Mouse (Mus musculus): ENCODE measurements around the gene Nipbl. TPM values are rescaled to one million over a fixed set of nuclear protein-coding genes. Genes with fewer than 3 reads are reported as not detected.
"Not testable (repeated sequence)": the region's sequence is repeated elsewhere in the genome, so short reads cannot be mapped to it uniquely, and the experiment has no call there.

The Nipbl gene
- polyA plus RNA-seq (2014; fragmentation: Nextera tagmentation; extraction: Ambion mirVana) = 19.8 and 23.4 TPM in 2 replicates

GRCm38 (mm10) chr15:8443926-8444889 is at the start of gene Nipbl:
Nipbl (minus strand) TSS chr15:8444463.
- peak; percentile 93 for ATAC-seq (ENCODE audit: low read depth)
- Histone ChIP-seq H3K27me3 (ENCODE audit: control insufficient read depth, insufficient read depth, low read length) (no peaks in the 10 kb centered on the region), H3K4me3 (ENCODE audit: low read depth, low read length) (peak within 1 kb of the TSS; percentile 84), H3K27ac (ENCODE audit: low read depth, low read length) (peak within 1 kb of the TSS; percentile 97), H3K36me3 (ENCODE audit: control insufficient read depth, insufficient read depth, low read length) (no peaks in the 10 kb centered on the region), H3K4me2 (ENCODE audit: low read depth, low read length) (peak within 1 kb of the TSS; percentile 95), H3K9me3 (ENCODE audit: control insufficient read depth, low read length) (no peaks in the 10 kb centered on the region), H3K4me1 (ENCODE audit: control insufficient read depth, insufficient read depth, low read length) (peaks cover 33% of the 10 kb centered on the region), H3K9ac (replicated peaks; ENCODE audit: low read depth, low read length) (peak within 1 kb of the TSS; percentile 97)
- under 1% methylated on average over 66 of the region's 102 CpGs for WGBS

- no peaks in the 10 kb centered on the region for H3K9me3 ChIP-seq (ENCODE audit: control insufficient read depth, low read length)
- H3K4me2 ChIP-seq (ENCODE audit: low read depth, low read length) = no peak overlapping the region
- H3K27ac ChIP-seq (ENCODE audit: low read depth, low read length) = no peak overlapping the region
- no peaks in the 10 kb centered on the region for H3K27me3 ChIP-seq (ENCODE audit: control insufficient read depth, insufficient read depth, low read length)
- H3K4me3 ChIP-seq (ENCODE audit: low read depth, low read length) = no peak overlapping the region
- no peaks in the 10 kb centered on the region for H3K4me1 ChIP-seq (ENCODE audit: control insufficient read depth, insufficient read depth, low read length)
- 94% methylated on average over 6 of the region's 6 CpGs for WGBS
- H3K36me3 ChIP-seq (ENCODE audit: control insufficient read depth, insufficient read depth, low read length) = no peaks in the 10 kb centered on the region
- H3K9ac ChIP-seq (replicated peaks; ENCODE audit: low read depth, low read length) = no peak overlapping the region
- ATAC-seq (ENCODE audit: low read depth) = no peak
These were observed 41.0 kb upstream of the Nipbl start for GRCm38 (mm10) chr15:8485261-8485660.

- no peak overlapping the region for H3K4me2 ChIP-seq (ENCODE audit: low read depth, low read length)
- no peaks in the 10 kb centered on the region for H3K36me3 ChIP-seq (ENCODE audit: control insufficient read depth, insufficient read depth, low read length)
- no peaks in the 10 kb centered on the region for H3K9me3 ChIP-seq (ENCODE audit: control insufficient read depth, low read length)
- H3K9ac ChIP-seq (replicated peaks; ENCODE audit: low read depth, low read length) = no peak overlapping the region
- H3K4me1 ChIP-seq (ENCODE audit: control insufficient read depth, insufficient read depth, low read length) = no peaks in the 10 kb centered on the region
- no peak overlapping the region for H3K4me3 ChIP-seq (ENCODE audit: low read depth, low read length)
- H3K27ac ChIP-seq (ENCODE audit: low read depth, low read length) = no peak overlapping the region
- ATAC-seq (ENCODE audit: low read depth) = no peak
- WGBS = 63% methylated on average over 4 of the region's 4 CpGs
- no peaks in the 10 kb centered on the region for H3K27me3 ChIP-seq (ENCODE audit: control insufficient read depth, insufficient read depth, low read length)
These were observed 24.8 kb upstream of the Nipbl start for GRCm38 (mm10) chr15:8469006-8469575.

- 89% methylated on average over 1 of the region's 1 CpGs for WGBS
- no peak overlapping the region for H3K4me2 ChIP-seq (ENCODE audit: low read depth, low read length)
- ATAC-seq (ENCODE audit: low read depth) = no peak
These were observed 19.3 kb upstream of the Nipbl start for GRCm38 (mm10) chr15:8463521-8463920.

GRCm38 (mm10) chr15:8462780-8463179 is 18.5 kb upstream of the Nipbl start:
- WGBS = 93% methylated on average over 4 of the region's 4 CpGs
- Histone ChIP-seq H3K27ac (ENCODE audit: low read depth, low read length) (no peak overlapping the region), H3K9ac (replicated peaks; ENCODE audit: low read depth, low read length) (no peak overlapping the region), H3K36me3 (ENCODE audit: control insufficient read depth, insufficient read depth, low read length) (no peaks in the 10 kb centered on the region), H3K4me3 (ENCODE audit: low read depth, low read length) (no peak overlapping the region), H3K27me3 (ENCODE audit: control insufficient read depth, insufficient read depth, low read length) (no peaks in the 10 kb centered on the region), H3K4me2 (ENCODE audit: low read depth, low read length) (no peak overlapping the region), H3K9me3 (ENCODE audit: control insufficient read depth, low read length) (no peaks in the 10 kb centered on the region), H3K4me1 (ENCODE audit: control insufficient read depth, insufficient read depth, low read length) (no peaks in the 10 kb centered on the region)
- no peak for ATAC-seq (ENCODE audit: low read depth)

More at GRCm38 (mm10) chr15:8463521-8463920, 19.3 kb upstream of the Nipbl start:
- no peak overlapping the region for H3K27ac ChIP-seq (ENCODE audit: low read depth, low read length)
- no peaks in the 10 kb centered on the region for H3K36me3 ChIP-seq (ENCODE audit: control insufficient read depth, insufficient read depth, low read length)
- no peaks in the 10 kb centered on the region for H3K4me1 ChIP-seq (ENCODE audit: control insufficient read depth, insufficient read depth, low read length)
- no peak overlapping the region for H3K4me3 ChIP-seq (ENCODE audit: low read depth, low read length)
- H3K9me3 ChIP-seq (ENCODE audit: control insufficient read depth, low read length) = no peaks in the 10 kb centered on the region
- H3K27me3 ChIP-seq (ENCODE audit: control insufficient read depth, insufficient read depth, low read length) = no peaks in the 10 kb centered on the region
- H3K9ac ChIP-seq (replicated peaks; ENCODE audit: low read depth, low read length) = no peak overlapping the region

- no peaks in the 10 kb centered on the region for H3K4me1 ChIP-seq (ENCODE audit: control insufficient read depth, insufficient read depth, low read length)
- H3K4me3 ChIP-seq (ENCODE audit: low read depth, low read length) = no peak overlapping the region
- no peak overlapping the region for H3K4me2 ChIP-seq (ENCODE audit: low read depth, low read length)
- no peak for ATAC-seq (ENCODE audit: low read depth)
- no peak overlapping the region for H3K9ac ChIP-seq (replicated peaks; ENCODE audit: low read depth, low read length)
- no peaks in the 10 kb centered on the region for H3K9me3 ChIP-seq (ENCODE audit: control insufficient read depth, low read length)
- WGBS = 85% methylated on average over 2 of the region's 2 CpGs
- H3K27me3 ChIP-seq (ENCODE audit: control insufficient read depth, insufficient read depth, low read length) = no peaks in the 10 kb centered on the region
- H3K36me3 ChIP-seq (ENCODE audit: control insufficient read depth, insufficient read depth, low read length) = no peaks in the 10 kb centered on the region
- H3K27ac ChIP-seq (ENCODE audit: low read depth, low read length) = no peak overlapping the region
These were observed 16.6 kb upstream of the Nipbl start for GRCm38 (mm10) chr15:8460871-8461270.

- Histone ChIP-seq H3K4me2 (ENCODE audit: low read depth, low read length) (no peak overlapping the region), H3K27ac (ENCODE audit: low read depth, low read length) (no peak overlapping the region), H3K4me3 (ENCODE audit: low read depth, low read length) (no peak overlapping the region), H3K4me1 (ENCODE audit: control insufficient read depth, insufficient read depth, low read length) (no peaks in the 10 kb centered on the region), H3K36me3 (ENCODE audit: control insufficient read depth, insufficient read depth, low read length) (no peaks in the 10 kb centered on the region), H3K27me3 (ENCODE audit: control insufficient read depth, insufficient read depth, low read length) (no peaks in the 10 kb centered on the region), H3K9me3 (ENCODE audit: control insufficient read depth, low read length) (no peaks in the 10 kb centered on the region), H3K9ac (replicated peaks; ENCODE audit: low read depth, low read length) (no peak overlapping the region)
- 94% methylated on average over 2 of the region's 2 CpGs for WGBS
- no peak for ATAC-seq (ENCODE audit: low read depth)
These were observed 15.7 kb upstream of the Nipbl start for GRCm38 (mm10) chr15:8459979-8460378.

- not testable (repeated sequence) for ATAC-seq (ENCODE audit: low read depth); H3K27ac ChIP-seq (ENCODE audit: low read depth, low read length); H3K27me3 ChIP-seq (ENCODE audit: control insufficient read depth, insufficient read depth, low read length); H3K4me3 ChIP-seq (ENCODE audit: low read depth, low read length); H3K9me3 ChIP-seq (ENCODE audit: control insufficient read depth, low read length); H3K4me2 ChIP-seq (ENCODE audit: low read depth, low read length); H3K4me1 ChIP-seq (ENCODE audit: control insufficient read depth, insufficient read depth, low read length); H3K9ac ChIP-seq (replicated peaks; ENCODE audit: low read depth, low read length); H3K36me3 ChIP-seq (ENCODE audit: control insufficient read depth, insufficient read depth, low read length)
- 96% methylated on average over 1 of the region's 2 CpGs for WGBS
These were observed 12.0 kb upstream of the Nipbl start for GRCm38 (mm10) chr15:8456223-8456622.

- Histone ChIP-seq H3K27me3 (ENCODE audit: control insufficient read depth, insufficient read depth, low read length) (no peaks in the 10 kb centered on the region), H3K4me1 (ENCODE audit: control insufficient read depth, insufficient read depth, low read length) (no peaks in the 10 kb centered on the region), H3K4me3 (ENCODE audit: low read depth, low read length) (no peak overlapping the region), H3K9ac (replicated peaks; ENCODE audit: low read depth, low read length) (no peak overlapping the region), H3K9me3 (ENCODE audit: control insufficient read depth, low read length) (no peaks in the 10 kb centered on the region), H3K4me2 (ENCODE audit: low read depth, low read length) (no peak overlapping the region), H3K36me3 (ENCODE audit: control insufficient read depth, insufficient read depth, low read length) (no peaks in the 10 kb centered on the region), H3K27ac (ENCODE audit: low read depth, low read length) (no peak overlapping the region)
- 92% methylated on average over 2 of the region's 2 CpGs for WGBS
- no peak for ATAC-seq (ENCODE audit: low read depth)
These were observed 11.2 kb upstream of the Nipbl start for GRCm38 (mm10) chr15:8455486-8455885.
